Mouse (Mus musculus): ENCODE results near the gene Cox10. TPM values are rescaled to one million over a fixed set of nuclear protein-coding genes. Genes with fewer than 3 reads are reported as not detected.
"Not testable (repeated sequence)": the region's sequence is repeated elsewhere in the genome, so short reads cannot be mapped to it uniquely, and the experiment has no call there.

Cox10 gene
- 21.9 and 22.8 TPM in 2 replicates for polyA plus RNA-seq (2016; fragmentation: Nextera tagmentation; extraction: Ambion mirVana)

DNA sequence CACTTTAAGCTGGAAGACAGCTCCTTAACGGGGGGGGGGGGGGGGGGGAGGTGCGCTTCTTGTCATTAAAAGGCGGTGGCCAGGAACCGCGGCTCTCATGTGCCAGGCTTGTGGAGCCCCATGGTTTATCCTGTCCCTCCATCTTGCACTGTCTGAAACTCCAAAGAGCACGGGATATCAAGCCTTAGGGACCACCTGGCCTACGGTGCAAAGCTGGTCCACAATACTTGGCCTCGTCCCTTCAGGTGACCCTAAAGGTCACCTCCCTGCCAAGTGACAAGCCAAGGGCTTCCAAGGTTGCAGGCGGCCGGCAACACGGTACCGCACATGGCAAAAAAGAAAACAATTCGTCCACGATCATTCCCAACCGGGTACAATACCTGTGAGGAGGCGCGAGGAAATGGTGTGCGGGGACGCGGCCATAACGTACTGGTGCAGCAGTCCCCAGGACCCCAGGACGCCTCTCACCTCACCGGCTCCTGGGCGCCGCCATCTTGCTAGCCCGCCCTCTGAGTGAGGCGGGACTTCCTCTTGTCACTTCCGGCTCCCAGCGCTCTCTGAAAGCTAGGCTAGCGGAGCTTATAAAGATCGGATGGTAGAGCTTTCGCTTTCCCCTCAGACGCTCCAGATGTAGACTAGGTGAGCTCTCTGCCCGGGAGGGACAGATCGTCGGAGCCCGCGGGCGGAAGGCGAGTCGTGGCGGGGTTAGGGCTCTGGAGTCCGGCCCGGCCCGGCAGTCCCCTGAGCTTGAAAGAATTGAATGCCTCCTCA, at the start of gene Cox10:
TSS of gene Cox10 (minus strand) at position 513 of the 771 bp plus-strand sequence.
- Histone ChIP-seq H3K9me3 (no peaks in the 10 kb centered on the region), H3K9ac (peak within 1 kb of the TSS; percentile 73), H3K4me3 (peak within 1 kb of the TSS; percentile 65), H3K27ac (0 out of 2 replicates have a peak within 1 kb of the TSS, but pooled peaks have one; percentile 60), H3K4me2 (replicated peaks) (peak within 1 kb of the TSS; percentile 82), H3K4me1 (peaks cover 13% of the 10 kb centered on the region), H3K27me3 (replicated peaks) (no peaks in the 10 kb centered on the region), H3K36me3 (no peaks in the 10 kb centered on the region)
- WGBS: under 1% methylated on average over 45 of the region's 45 CpGs
- peak; percentile 91 for ATAC-seq (ENCODE audit: low FRiP score, low read depth)

DNA sequence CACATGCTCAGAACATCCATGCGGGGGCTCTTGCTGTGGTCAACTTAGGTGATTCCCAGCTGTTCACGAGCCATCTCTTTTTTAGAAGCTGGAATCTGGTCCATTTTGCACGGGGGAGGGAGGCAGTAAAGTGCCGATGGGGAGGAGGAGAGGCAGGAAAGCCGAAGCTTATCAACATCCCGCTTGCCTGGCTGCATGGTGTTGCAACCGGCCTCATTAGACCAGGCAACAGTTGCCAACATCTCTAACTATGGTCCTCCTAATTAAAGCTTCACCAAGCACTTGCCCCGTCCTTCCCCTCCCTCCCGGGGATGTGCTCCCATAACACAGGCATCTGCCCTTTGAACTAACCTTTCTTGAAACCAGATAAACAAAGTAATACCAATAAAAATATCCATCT, 48.7 kb upstream of the Cox10 start:
- ATAC-seq (ENCODE audit: low FRiP score, low read depth): no peak
- H3K4me2 ChIP-seq (replicated peaks): no peak overlapping the region
- 78% methylated on average over 9 of the region's 9 CpGs for WGBS

DNA sequence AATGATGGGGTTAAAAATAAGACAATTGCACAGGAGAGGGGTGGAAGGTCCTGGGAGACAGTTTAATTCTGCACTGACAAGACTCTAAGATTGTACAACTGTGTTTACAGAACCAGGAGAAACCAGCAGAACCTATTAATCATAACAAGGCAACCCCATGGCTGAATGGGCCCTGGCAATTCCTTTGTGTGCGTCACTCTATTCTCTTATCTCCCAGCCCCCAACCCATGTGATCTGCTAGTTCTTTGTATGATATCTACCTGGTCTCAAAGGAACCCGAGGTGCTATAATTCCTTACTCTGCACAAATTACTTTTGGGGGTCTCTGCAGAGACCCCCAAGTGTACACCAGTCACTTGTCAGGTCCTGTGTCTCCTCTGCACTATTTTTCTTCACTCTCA, 46.2 kb upstream of the Cox10 start:
- Histone ChIP-seq H3K9me3 (no peaks in the 10 kb centered on the region), H3K27me3 (replicated peaks) (no peaks in the 10 kb centered on the region), H3K4me1 (no peaks in the 10 kb centered on the region), H3K27ac (no peak overlapping the region), H3K9ac (no peak overlapping the region), H3K4me2 (replicated peaks) (no peak overlapping the region), H3K4me3 (no peak overlapping the region), H3K36me3 (no peaks in the 10 kb centered on the region)
- 74% methylated on average over 2 of the region's 2 CpGs for WGBS
- ATAC-seq (ENCODE audit: low FRiP score, low read depth): no peak

More for the DNA sequence above, 48.7 kb upstream of the Cox10 start:
- H3K4me3 ChIP-seq: no peak overlapping the region
- H3K9ac ChIP-seq: no peak overlapping the region
- H3K27ac ChIP-seq: no peak overlapping the region
- H3K4me1 ChIP-seq: no peaks in the 10 kb centered on the region; the same call in 1 of the 2 replicates
- no peaks in the 10 kb centered on the region for H3K9me3 ChIP-seq
- no peaks in the 10 kb centered on the region for H3K27me3 ChIP-seq (replicated peaks)
- H3K36me3 ChIP-seq: no peaks in the 10 kb centered on the region

DNA sequence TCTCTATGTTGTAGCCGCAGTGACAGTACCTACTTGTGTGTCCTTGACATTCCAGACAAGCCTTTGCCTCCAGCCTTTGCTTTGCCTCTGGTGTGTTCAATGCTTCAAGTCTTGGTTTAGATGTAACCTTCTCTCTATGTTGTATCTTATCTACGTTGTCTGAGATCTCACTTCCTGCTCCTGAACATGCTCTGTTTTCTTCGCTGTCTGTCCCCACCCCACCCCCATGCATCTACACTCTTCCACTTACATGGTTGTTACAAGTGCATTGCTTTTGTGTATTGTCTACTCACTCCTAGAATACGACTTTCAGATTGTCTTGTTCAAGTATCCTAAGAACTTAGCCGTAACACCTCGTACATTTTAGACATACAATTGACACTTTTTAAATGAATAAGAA, 43.9 kb upstream of the Cox10 start:
- H3K27me3 ChIP-seq (replicated peaks); H3K9me3 ChIP-seq; H3K36me3 ChIP-seq; H3K4me1 ChIP-seq; H3K27ac ChIP-seq; ATAC-seq (ENCODE audit: low FRiP score, low read depth); H3K9ac ChIP-seq; H3K4me3 ChIP-seq; H3K4me2 ChIP-seq (replicated peaks): not testable (repeated sequence)
- 88% methylated on average over 6 of the region's 6 CpGs for WGBS

DNA sequence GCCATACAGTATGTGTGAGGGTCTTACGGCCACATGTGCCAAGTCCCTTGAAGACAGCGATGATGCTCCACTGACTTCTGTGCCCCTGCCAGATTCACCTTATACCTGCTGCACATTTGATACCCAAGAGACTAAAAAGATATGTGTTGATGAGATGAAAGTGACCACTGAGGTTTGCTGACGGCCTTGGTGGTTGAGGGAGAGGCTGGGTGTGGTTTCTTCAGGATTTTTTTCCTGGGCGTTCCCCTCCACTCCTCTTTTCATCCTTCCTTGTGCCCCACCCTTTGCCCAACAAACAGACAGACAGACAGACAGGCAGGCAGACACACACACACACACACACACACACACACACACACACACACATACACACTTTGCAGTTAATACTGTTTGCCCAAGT, 37.4 kb upstream of the Cox10 start:
- H3K4me1 ChIP-seq: no peaks in the 10 kb centered on the region
- no peaks in the 10 kb centered on the region for H3K27me3 ChIP-seq (replicated peaks)
- no peak overlapping the region for H3K27ac ChIP-seq
- H3K9ac ChIP-seq: no peak overlapping the region
- H3K4me2 ChIP-seq (replicated peaks): no peak overlapping the region
- WGBS: 87% methylated on average over 4 of the region's 4 CpGs
- no peak overlapping the region for H3K4me3 ChIP-seq
- ATAC-seq (ENCODE audit: low FRiP score, low read depth): no peak
- H3K9me3 ChIP-seq: no peaks in the 10 kb centered on the region
- no peaks in the 10 kb centered on the region for H3K36me3 ChIP-seq

DNA sequence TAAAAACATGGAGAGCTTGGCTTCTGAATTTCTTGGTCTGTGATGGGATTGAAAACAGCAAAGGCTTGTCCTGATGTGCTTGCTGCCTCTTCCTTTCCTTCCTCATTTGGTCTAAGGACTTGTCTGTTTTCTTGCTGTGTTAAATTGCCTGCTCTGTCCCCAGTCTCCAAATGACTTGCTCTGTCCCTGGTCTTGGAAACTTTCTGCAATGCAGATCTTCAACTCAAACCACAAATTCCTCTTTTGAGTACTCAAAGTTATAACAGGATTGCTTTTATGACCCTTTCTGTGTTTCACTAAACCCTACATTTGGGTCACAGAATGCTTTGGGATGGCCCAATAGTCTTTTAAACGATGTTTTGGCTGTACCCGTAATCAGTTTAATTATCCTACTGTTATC, 36.6 kb upstream of the Cox10 start:
- H3K4me1 ChIP-seq: no peaks in the 10 kb centered on the region
- H3K27ac ChIP-seq: no peak overlapping the region
- no peak overlapping the region for H3K9ac ChIP-seq
- no peak overlapping the region for H3K4me2 ChIP-seq (replicated peaks)
- no peaks in the 10 kb centered on the region for H3K27me3 ChIP-seq (replicated peaks)
- ATAC-seq (ENCODE audit: low FRiP score, low read depth): no peak
- no peaks in the 10 kb centered on the region for H3K9me3 ChIP-seq
- H3K4me3 ChIP-seq: no peak overlapping the region
- WGBS: 66% methylated on average over 2 of the region's 2 CpGs
- no peaks in the 10 kb centered on the region for H3K36me3 ChIP-seq

DNA sequence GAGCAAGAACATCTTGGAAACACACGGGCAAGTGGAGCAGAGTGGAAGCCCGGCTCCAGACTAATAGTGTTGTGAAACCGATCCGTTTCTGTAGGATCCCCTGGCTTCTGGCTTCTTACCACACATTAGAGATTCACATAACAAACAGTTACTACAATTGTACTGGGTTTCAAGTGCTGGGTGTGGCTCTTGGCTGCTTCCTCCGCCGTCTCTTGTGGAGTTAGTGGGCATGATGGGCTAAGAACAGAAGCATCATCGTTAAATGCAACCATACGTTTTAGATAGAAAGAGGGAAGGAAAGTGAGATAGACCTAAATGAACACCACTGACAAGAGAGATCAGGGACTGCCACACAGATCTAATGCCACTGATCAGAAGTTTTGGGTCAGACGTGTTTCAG, 35.8 kb upstream of the Cox10 start:
- ATAC-seq (ENCODE audit: low FRiP score, low read depth): no peak
- no peaks in the 10 kb centered on the region for H3K36me3 ChIP-seq
- no peak overlapping the region for H3K9ac ChIP-seq

DNA sequence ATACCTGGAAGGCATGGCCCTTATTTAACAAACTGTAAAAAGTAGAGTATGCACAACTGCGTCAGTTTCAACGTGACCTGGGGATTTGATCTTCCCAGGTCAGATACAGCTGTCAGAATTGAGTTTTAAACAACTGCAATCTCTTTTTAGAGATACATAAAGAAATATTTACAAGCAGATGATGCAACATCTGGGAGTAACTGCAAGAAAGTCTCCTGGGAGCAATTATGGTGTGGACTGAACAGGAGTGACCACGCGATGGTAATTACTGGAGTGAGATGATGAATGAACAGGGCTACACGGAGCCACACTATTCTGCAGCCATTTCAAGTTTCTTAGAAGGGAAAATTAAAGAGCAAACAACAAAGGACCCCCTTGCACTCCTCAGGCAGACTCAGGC, 20.8 kb upstream of the Cox10 start:
- Histone ChIP-seq H3K4me2 (replicated peaks) (no peak overlapping the region), H3K4me1 (no peaks in the 10 kb centered on the region), H3K9ac (no peak overlapping the region), H3K4me3 (no peak overlapping the region), H3K9me3 (no peaks in the 10 kb centered on the region), H3K27ac (no peak overlapping the region), H3K36me3 (no peaks in the 10 kb centered on the region), H3K27me3 (replicated peaks) (no peaks in the 10 kb centered on the region)
- WGBS: 86% methylated on average over 5 of the region's 5 CpGs
- ATAC-seq (ENCODE audit: low FRiP score, low read depth): no peak

More for the DNA sequence above, 35.8 kb upstream of the Cox10 start:
- Histone ChIP-seq H3K9me3 (no peaks in the 10 kb centered on the region), H3K4me2 (replicated peaks) (no peak overlapping the region), H3K27me3 (replicated peaks) (no peaks in the 10 kb centered on the region), H3K27ac (no peak overlapping the region), H3K4me1 (no peaks in the 10 kb centered on the region), H3K4me3 (no peak overlapping the region)
- 84% methylated on average over 9 of the region's 9 CpGs for WGBS

DNA sequence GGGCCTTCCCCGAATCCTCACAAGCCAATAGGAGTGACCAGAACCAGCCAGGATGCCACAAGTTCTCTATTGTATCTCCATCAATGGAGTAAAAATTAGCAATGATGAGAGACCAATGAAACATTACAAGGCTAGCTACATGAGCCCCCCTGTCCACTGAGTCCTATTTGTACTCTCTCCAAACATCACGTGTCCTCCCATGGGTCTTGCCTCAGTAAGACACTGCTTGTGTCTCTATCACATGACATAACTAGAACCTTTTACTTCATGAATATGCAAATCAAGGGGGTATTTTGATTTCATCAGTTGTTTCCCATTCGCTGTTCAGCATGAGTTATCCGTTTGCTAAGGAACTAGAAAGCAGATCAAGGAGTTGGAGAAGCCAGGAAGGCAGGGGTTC, 13.8 kb upstream of the Cox10 start:
- Histone ChIP-seq H3K27ac (no peak overlapping the region), H3K4me1 (no peaks in the 10 kb centered on the region), H3K4me3 (no peak overlapping the region), H3K36me3 (no peaks in the 10 kb centered on the region), H3K27me3 (replicated peaks) (no peaks in the 10 kb centered on the region), H3K4me2 (replicated peaks) (no peak overlapping the region), H3K9me3 (no peaks in the 10 kb centered on the region), H3K9ac (no peak overlapping the region)
- WGBS: 91% methylated on average over 4 of the region's 4 CpGs
- ATAC-seq (ENCODE audit: low FRiP score, low read depth): no peak

DNA sequence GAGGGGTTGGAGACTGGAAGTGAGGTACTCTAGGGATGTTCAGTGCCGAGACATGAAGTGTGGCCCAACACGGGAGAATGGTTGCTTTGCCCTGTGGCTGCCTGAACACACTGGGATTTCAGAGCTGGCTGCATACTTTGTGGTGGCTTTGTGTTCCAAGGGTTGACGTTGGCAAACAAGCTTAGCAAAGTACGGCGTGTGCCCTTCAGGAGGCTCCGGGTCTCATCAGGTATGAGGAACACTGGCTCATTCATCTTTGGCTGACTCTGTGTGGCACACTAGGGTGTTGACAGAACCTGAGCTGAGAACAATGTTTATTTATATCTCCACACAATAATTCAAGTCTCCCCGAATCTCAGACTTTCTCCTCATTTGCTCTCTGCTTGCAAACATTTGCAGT, 11.9 kb upstream of the Cox10 start:
- 80% methylated on average over 7 of the region's 7 CpGs for WGBS
- Histone ChIP-seq H3K36me3 (no peaks in the 10 kb centered on the region), H3K4me1 (no peaks in the 10 kb centered on the region), H3K4me2 (replicated peaks) (no peak overlapping the region), H3K27me3 (replicated peaks) (no peaks in the 10 kb centered on the region), H3K9ac (no peak overlapping the region), H3K9me3 (no peaks in the 10 kb centered on the region), H3K27ac (no peak overlapping the region), H3K4me3 (no peak overlapping the region)
- no peak for ATAC-seq (ENCODE audit: low FRiP score, low read depth)

DNA sequence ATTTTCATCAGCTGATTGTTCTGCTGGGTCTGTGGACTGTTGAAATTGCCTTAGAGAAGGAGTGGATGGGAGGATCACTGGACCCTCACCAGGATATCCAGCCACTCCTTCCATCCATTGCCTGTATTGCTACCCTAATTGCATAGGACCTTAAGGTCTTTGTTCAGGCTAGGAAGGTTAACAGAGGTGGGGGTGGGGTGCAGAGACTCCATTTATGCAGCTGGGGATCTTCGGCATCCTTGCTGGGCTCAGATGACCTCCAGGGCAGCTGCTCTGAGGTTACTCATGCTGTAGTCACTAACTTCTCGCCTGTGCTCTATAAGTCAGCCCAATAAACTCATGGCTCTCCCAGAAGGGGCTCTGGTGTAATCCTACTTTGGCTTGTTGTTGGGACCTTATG, 10.4 kb upstream of the Cox10 start:
- WGBS: 23% methylated on average over 2 of the region's 2 CpGs
- no peak overlapping the region for H3K9ac ChIP-seq
- no peaks in the 10 kb centered on the region for H3K27me3 ChIP-seq (replicated peaks)
- H3K4me2 ChIP-seq (replicated peaks): no peak overlapping the region
- no peaks in the 10 kb centered on the region for H3K36me3 ChIP-seq
- no peak overlapping the region for H3K27ac ChIP-seq
- ATAC-seq (ENCODE audit: low FRiP score, low read depth): no peak
- no peaks in the 10 kb centered on the region for H3K4me1 ChIP-seq
- H3K9me3 ChIP-seq: no peaks in the 10 kb centered on the region
- no peak overlapping the region for H3K4me3 ChIP-seq

DNA sequence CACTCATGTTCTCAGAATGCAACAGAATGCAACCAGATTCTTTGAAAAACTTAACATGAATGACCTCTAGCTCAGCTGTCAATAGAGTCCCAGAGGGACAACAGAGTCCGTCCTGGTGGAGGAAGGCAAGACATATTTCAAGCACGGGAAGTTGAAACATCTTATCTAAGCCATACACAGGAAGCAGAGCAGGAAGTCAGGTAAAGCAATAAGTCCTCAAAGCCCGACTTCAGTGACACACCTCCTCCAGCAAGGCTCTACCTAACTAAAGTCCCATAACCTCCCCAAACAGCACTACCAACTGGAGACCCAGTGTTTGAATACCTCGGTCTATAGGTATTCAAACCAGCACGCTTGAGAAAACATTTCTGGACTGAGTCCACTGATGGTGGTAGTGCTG, 6.6 kb upstream of the Cox10 start:
- 80% methylated on average over 5 of the region's 5 CpGs for WGBS
- H3K36me3 ChIP-seq: no peaks in the 10 kb centered on the region
- ATAC-seq (ENCODE audit: low FRiP score, low read depth): no peak
- no peaks in the 10 kb centered on the region for H3K27me3 ChIP-seq (replicated peaks)
- H3K4me1 ChIP-seq: no peaks in the 10 kb centered on the region
- H3K9me3 ChIP-seq: no peaks in the 10 kb centered on the region
- H3K4me2 ChIP-seq (replicated peaks): no peak overlapping the region
- H3K27ac ChIP-seq: no peak overlapping the region
- no peak overlapping the region for H3K9ac ChIP-seq
- H3K4me3 ChIP-seq: no peak overlapping the region

DNA sequence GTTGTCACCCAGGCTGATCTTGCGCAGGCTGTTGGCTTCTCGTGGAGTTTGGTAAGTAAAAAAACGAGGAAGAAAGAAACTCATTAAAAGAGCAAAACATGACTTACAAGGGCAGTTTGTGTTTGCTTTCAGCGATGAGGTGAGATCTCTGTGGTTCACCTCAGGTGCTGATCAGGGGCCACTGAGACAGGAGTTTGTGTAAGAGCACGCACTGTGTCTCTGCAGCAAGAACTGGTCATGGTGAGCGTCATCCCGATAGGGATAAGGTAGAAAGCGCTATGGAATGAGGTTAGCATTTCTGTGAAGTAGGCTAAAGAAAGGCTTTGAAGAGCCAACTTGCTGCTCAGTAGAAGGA, 436 bp upstream of the Cox10 start:
- Histone ChIP-seq H3K9me3 (no peaks in the 10 kb centered on the region), H3K27ac (0 out of 2 replicates have a peak overlapping the region, but pooled peaks have one; percentile 60), H3K9ac (peak overlapping the region; percentile 73), H3K4me3 (peak overlapping the region; percentile 65), H3K4me2 (replicated peaks) (peak overlapping the region; percentile 82), H3K36me3 (no peaks in the 10 kb centered on the region), H3K27me3 (replicated peaks) (no peaks in the 10 kb centered on the region), H3K4me1 (peaks cover 13% of the 10 kb centered on the region)
- WGBS: under 1% methylated on average over 8 of the region's 8 CpGs
- ATAC-seq (ENCODE audit: low FRiP score, low read depth): peak; percentile 82; the same call in 1 of the 2 replicates

Data from neural tube, embryonic 12.5 days (tissue).